Mouse (Mus musculus) CH12.LX (cell line): ENCODE data around the gene Ranbp10.
A peak's percentile ranks its signal among the peaks of the same experiment; 100 is the strongest.

Source experiments
- CTCF ChIP-seq, 2 experiments: IDR thresholded peaks in 1 of 2; conservative IDR thresholded peaks in 1 of 2; 2 replicates each; pipeline ENCODE4 v1.5.1; 2011 to 2012; ENCODE audit warnings: low read depth in 2 of 2, low read length in 2 of 2, improper control_type of control experiment in 1 of 2, inconsistent platforms in 1 of 2, mild to moderate bottlenecking in 1 of 2, moderate library complexity in 1 of 2
- NELFE ChIP-seq: IDR thresholded peaks from 2 replicates; pipeline ENCODE4 v1.6.1; 2011; ENCODE audit warnings: low read depth, low read length, improper control_type of control experiment
- USF2 ChIP-seq: conservative IDR thresholded peaks from 2 replicates; pipeline ENCODE4 v1.6.1; 2011; ENCODE audit warnings: low read depth, low read length, improper control_type of control experiment

GRCm38 (mm10) chr8:105826861-105827848 lies at the start of gene Ranbp10, which contains the start of gene Tsnaxip1:
- no peak for TF ChIP-seq USF2
- no peak for TF ChIP-seq CTCF (conservative IDR thresholded peaks at IDR 0.05 in 1 of 2, IDR thresholded peaks at IDR 0.05 in 1 of 2; ENCODE audit: low read depth in 2 of 2, low read length in 2 of 2)
- TF ChIP-seq NELFE = peak; percentile 81
